Mouse (Mus musculus): ENCODE data around the gene Ube4b. TPM values are rescaled to one million over a fixed set of nuclear protein-coding genes. Genes with fewer than 3 reads are reported as not detected.

Ube4b gene
- total RNA-seq, 2 experiments from 2014 or later = 100 to 102 TPM

DNA sequence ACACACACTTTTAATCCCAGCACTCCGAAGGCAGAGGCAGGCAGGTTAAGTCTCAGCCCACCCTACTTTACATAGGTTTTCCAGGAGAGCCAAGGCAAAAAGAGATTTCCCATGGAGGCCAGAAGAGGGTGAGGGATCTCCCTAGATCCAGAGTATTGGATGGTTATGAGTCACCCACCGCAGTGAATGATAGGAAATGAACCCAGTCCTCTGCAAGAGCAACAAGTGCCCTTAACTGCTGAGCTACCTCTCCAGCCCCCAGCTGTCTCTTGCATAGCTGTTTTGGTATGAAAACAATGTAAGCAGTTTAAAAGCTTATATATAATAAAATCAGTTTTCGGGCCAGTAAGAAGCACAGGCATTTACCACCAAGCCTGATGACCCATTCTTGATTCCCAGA lies 143.5 kb downstream of the Ube4b start:
- no peak for DNase-seq (ENCODE audit: low spot score in 2 of 2)
- intact Hi-C loops (cut with DNase I) = no loop called here

DNA sequence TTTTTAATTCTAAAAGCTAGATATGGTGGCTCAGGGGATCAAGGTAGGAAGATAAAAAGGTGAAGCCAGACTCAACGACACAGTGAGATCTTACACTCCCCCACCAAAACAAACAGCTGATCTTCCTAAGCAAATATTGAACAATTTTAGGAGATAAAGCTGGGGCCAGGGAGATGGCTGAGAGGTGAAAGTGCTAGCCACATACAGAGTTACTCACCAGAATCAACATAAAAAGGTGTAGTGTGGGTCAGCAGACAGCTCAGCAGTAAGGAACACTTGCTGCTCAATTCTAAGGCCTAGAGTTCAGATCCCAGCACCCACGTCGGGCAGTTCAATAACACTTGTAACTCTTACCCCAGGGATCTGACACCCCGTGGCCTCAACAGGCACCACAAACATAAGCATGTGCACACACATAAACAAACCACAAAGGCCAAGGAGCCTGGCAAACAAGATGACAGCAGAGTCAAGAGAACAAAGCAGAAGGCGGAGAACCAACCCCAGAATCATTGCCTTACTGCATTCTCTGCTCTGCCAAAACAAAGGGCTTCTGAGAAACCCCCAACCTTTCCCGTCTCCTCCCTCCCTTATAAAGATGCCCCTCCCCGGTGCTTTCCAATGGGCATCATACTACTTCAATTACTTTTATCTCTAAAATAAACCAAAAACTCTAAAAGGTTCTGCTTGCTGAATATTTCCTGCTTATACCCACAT lies 144.4 kb downstream of the Ube4b start:
- no peak for DNase-seq (ENCODE audit: low spot score in 2 of 2)
- intact Hi-C loops (cut with DNase I) = no loop called here

Other genes with a start within 250 kb of the Ube4b start
- 100 to 1,000 TPM; 412 to 453 TPM for gene Kif1b, start 119.1 kb downstream of the Ube4b start, total RNA-seq (2021)
- gene Rbp7, start 28.2 kb upstream of the Ube4b start, total RNA-seq (2021) = not detected
- gene Tmem274, start 50.6 kb upstream of the Ube4b start, total RNA-seq (2021) = not detected
- gene Nmnat1, start 58.5 kb upstream of the Ube4b start, total RNA-seq (2021) = 1 to 10 TPM; 7.7 to 8.6 TPM
- 10 to 100 TPM; 24.6 to 25.4 TPM for gene Lzic, start 58.5 kb upstream of the Ube4b start, total RNA-seq (2021)
- gene Ctnnbip1, start 91.5 kb upstream of the Ube4b start, total RNA-seq (2021) = 10 to 100 TPM; 56.1 to 56.5 TPM
- gene Clstn1, start 159.7 kb upstream of the Ube4b start, total RNA-seq (2021) = 1,000 to 10,000 TPM; 1,335 to 1,338 TPM